Mouse (Mus musculus): ENCODE measurements at regions not wholly inside any gene's neighbourhood (a gene's known extent, or its start where the extent isn't known, plus 50 kb on each side); places are given as distances from the start of the nearest gene placed in this dataset.

DNA sequence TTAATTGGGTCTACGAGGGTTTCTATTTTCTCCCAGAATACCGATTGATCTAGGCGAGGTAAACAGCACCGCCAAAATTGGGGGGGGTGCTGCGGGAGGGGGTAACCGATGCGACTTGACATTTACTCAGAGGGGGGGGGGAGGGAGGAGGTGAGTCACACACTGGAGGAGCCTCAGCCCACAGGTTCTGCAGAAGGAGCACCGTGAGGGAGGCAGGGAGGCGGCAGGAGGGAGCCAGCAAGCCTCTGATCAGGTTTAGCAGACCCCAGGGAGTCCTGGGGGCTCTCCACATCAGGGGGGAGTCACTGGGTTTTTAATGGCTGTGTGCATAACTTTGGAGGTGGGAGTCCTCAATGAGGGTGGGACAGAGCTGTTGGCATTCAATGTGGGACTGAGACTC, 51.3 kb upstream of the Ier5l start:
- Histone ChIP-seq H3K36me3 (ENCODE audit: control insufficient read depth, insufficient read depth, low read length) (no peaks in the 10 kb centered on the region), H3K9ac (ENCODE audit: low read depth, low read length) (no peak overlapping the region), H3K9me3 (ENCODE audit: control insufficient read depth, low read length) (no peaks in the 10 kb centered on the region), H3K4me1 (ENCODE audit: control insufficient read depth, insufficient read depth, low read length) (no peaks in the 10 kb centered on the region), H3K27ac (ENCODE audit: low read length) (no peak overlapping the region), H3K27me3 (replicated peaks; ENCODE audit: control insufficient read depth, insufficient read depth, low read length) (no peaks in the 10 kb centered on the region), H3K4me2 (ENCODE audit: low read depth, low read length) (no peak overlapping the region), H3K4me3 (ENCODE audit: low read length) (no peak overlapping the region)
- ATAC-seq = no peak
- WGBS = 36% methylated on average over 9 of the region's 9 CpGs

GRCm38 (mm10) chr2:30525831-30526230, 51.8 kb upstream of the Ier5l start:
- ATAC-seq = peak; percentile 62
- H3K9ac ChIP-seq (ENCODE audit: low read depth, low read length) = no peak overlapping the region
- no peaks in the 10 kb centered on the region for H3K36me3 ChIP-seq (ENCODE audit: control insufficient read depth, insufficient read depth, low read length)
- 33% methylated on average over 3 of the region's 3 CpGs for WGBS
- no peak overlapping the region for H3K4me3 ChIP-seq (ENCODE audit: low read length)
- H3K4me1 ChIP-seq (ENCODE audit: control insufficient read depth, insufficient read depth, low read length) = no peaks in the 10 kb centered on the region
- no peaks in the 10 kb centered on the region for H3K9me3 ChIP-seq (ENCODE audit: control insufficient read depth, low read length)
- H3K4me2 ChIP-seq (ENCODE audit: low read depth, low read length) = no peak overlapping the region
- no peaks in the 10 kb centered on the region for H3K27me3 ChIP-seq (replicated peaks; ENCODE audit: control insufficient read depth, insufficient read depth, low read length)
- no peak overlapping the region for H3K27ac ChIP-seq (ENCODE audit: low read length)

- H3K36me3 ChIP-seq (ENCODE audit: control insufficient read depth, insufficient read depth, low read length) = no peaks in the 10 kb centered on the region
- no peak overlapping the region for H3K9ac ChIP-seq (ENCODE audit: low read depth, low read length)
- no peaks in the 10 kb centered on the region for H3K9me3 ChIP-seq (ENCODE audit: control insufficient read depth, low read length)
- H3K4me1 ChIP-seq (ENCODE audit: control insufficient read depth, insufficient read depth, low read length) = no peaks in the 10 kb centered on the region
- H3K27me3 ChIP-seq (replicated peaks; ENCODE audit: control insufficient read depth, insufficient read depth, low read length) = no peaks in the 10 kb centered on the region
- no peak for ATAC-seq
- WGBS = 53% methylated on average over 4 of the region's 4 CpGs
- H3K4me2 ChIP-seq (ENCODE audit: low read depth, low read length) = no peak overlapping the region
- no peak overlapping the region for H3K27ac ChIP-seq (ENCODE audit: low read length)
- H3K4me3 ChIP-seq (ENCODE audit: low read length) = no peak overlapping the region
These were observed 53.5 kb upstream of the Ier5l start for GRCm38 (mm10) chr2:30527495-30527894.

- ATAC-seq = no peak
- H3K9ac ChIP-seq (ENCODE audit: low read depth, low read length) = no peak overlapping the region
- no peak overlapping the region for H3K27ac ChIP-seq (ENCODE audit: low read length)
- H3K4me3 ChIP-seq (ENCODE audit: low read length) = no peak overlapping the region
- H3K4me1 ChIP-seq (ENCODE audit: control insufficient read depth, insufficient read depth, low read length) = no peaks in the 10 kb centered on the region
- no peak overlapping the region for H3K4me2 ChIP-seq (ENCODE audit: low read depth, low read length)
- H3K27me3 ChIP-seq (replicated peaks; ENCODE audit: control insufficient read depth, insufficient read depth, low read length) = no peaks in the 10 kb centered on the region
- peaks cover 4% of the 10 kb centered on the region; the same call in 1 of the 2 replicates for H3K9me3 ChIP-seq (ENCODE audit: control insufficient read depth, low read length)
- H3K36me3 ChIP-seq (ENCODE audit: control insufficient read depth, insufficient read depth, low read length) = no peaks in the 10 kb centered on the region
These were observed 58.9 kb upstream of the Ier5l start for GRCm38 (mm10) chr2:30532948-30533347.

- Histone ChIP-seq H3K27ac (ENCODE audit: low read length) (no peak overlapping the region), H3K9me3 (ENCODE audit: control insufficient read depth, low read length) (peaks cover 4% of the 10 kb centered on the region; the same call in 1 of the 2 replicates), H3K9ac (ENCODE audit: low read depth, low read length) (no peak overlapping the region), H3K36me3 (ENCODE audit: control insufficient read depth, insufficient read depth, low read length) (no peaks in the 10 kb centered on the region), H3K4me3 (ENCODE audit: low read length) (no peak overlapping the region), H3K4me1 (ENCODE audit: control insufficient read depth, insufficient read depth, low read length) (no peaks in the 10 kb centered on the region), H3K27me3 (replicated peaks; ENCODE audit: control insufficient read depth, insufficient read depth, low read length) (no peaks in the 10 kb centered on the region), H3K4me2 (ENCODE audit: low read depth, low read length) (no peak overlapping the region)
- 92% methylated on average over 6 of the region's 6 CpGs for WGBS
- ATAC-seq = no peak
These were observed 59.3 kb upstream of the Ier5l start for GRCm38 (mm10) chr2:30533367-30533766.

GRCm38 (mm10) chr2:30534485-30534884, 60.4 kb upstream of the Cstad start:
- Histone ChIP-seq H3K4me2 (ENCODE audit: low read depth, low read length) (no peak overlapping the region), H3K36me3 (ENCODE audit: control insufficient read depth, insufficient read depth, low read length) (no peaks in the 10 kb centered on the region), H3K9ac (ENCODE audit: low read depth, low read length) (no peak overlapping the region), H3K9me3 (ENCODE audit: control insufficient read depth, low read length) (peaks cover 4% of the 10 kb centered on the region; the same call in 1 of the 2 replicates), H3K4me3 (ENCODE audit: low read length) (no peak overlapping the region), H3K4me1 (ENCODE audit: control insufficient read depth, insufficient read depth, low read length) (no peaks in the 10 kb centered on the region), H3K27me3 (replicated peaks; ENCODE audit: control insufficient read depth, insufficient read depth, low read length) (no peaks in the 10 kb centered on the region), H3K27ac (ENCODE audit: low read length) (no peak overlapping the region)
- 51% methylated on average over 10 of the region's 10 CpGs for WGBS
- no peak for ATAC-seq

DNA sequence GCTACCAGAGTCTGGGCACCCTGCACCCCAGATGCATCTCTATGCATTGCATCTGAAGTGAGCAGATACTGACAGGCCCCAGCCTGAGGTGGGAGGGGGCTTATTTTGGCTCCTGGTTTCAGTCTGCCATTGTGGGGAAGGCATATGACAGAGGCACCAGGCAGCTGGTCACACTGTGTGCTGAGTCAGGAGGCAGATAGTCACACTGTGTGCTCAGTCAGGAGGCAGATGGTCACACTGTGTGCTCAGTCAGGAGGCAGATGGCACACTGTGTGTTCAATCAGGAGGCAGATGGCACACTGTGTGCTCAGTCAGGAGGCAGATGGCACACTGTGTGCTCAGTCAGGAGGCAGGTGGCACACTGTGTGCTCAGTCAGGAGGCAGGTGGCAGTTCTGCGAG, 55.5 kb upstream of the Cstad start:
- no peak for ATAC-seq
- H3K36me3 ChIP-seq (ENCODE audit: control insufficient read depth, insufficient read depth, low read length) = no peaks in the 10 kb centered on the region
- H3K4me2 ChIP-seq (ENCODE audit: low read depth, low read length) = no peak overlapping the region
- peaks cover 5% of the 10 kb centered on the region; the same call in 1 of the 2 replicates for H3K4me1 ChIP-seq (ENCODE audit: control insufficient read depth, insufficient read depth, low read length)
- H3K27ac ChIP-seq (ENCODE audit: low read length) = no peak overlapping the region
- WGBS = 89% methylated on average over 1 of the region's 1 CpGs
- no peaks in the 10 kb centered on the region for H3K9me3 ChIP-seq (ENCODE audit: control insufficient read depth, low read length)
- H3K4me3 ChIP-seq (ENCODE audit: low read length) = no peak overlapping the region
- H3K9ac ChIP-seq (ENCODE audit: low read depth, low read length) = no peak overlapping the region
- H3K27me3 ChIP-seq (replicated peaks; ENCODE audit: control insufficient read depth, insufficient read depth, low read length) = no peaks in the 10 kb centered on the region

DNA sequence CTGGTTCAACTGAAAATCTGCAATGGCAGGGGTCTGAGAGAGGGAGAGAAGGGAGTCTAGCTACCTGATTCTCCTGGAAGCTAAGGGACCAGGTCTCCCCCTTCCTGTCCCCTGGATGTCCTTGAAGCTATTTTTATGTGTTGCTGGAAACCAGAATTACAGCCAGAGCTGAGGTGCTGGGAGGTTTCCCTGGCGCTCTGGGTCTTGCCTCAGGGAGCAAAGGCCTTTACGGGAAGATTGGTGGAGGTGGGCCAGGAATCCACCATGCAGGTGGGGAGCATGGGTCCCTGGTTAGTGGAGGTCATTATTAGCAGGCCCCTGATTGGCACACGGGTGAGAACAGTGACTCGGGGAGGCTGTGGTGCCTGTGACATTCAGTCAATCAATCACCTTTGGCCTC, 53.3 kb upstream of the Cstad start:
- ATAC-seq = no peak
- no peak overlapping the region for H3K4me2 ChIP-seq (ENCODE audit: low read depth, low read length)
- no peaks in the 10 kb centered on the region for H3K9me3 ChIP-seq (ENCODE audit: control insufficient read depth, low read length)
- H3K27me3 ChIP-seq (replicated peaks; ENCODE audit: control insufficient read depth, insufficient read depth, low read length) = no peaks in the 10 kb centered on the region
- no peak overlapping the region for H3K4me3 ChIP-seq (ENCODE audit: low read length)
- peaks cover 25% of the 10 kb centered on the region for H3K4me1 ChIP-seq (ENCODE audit: control insufficient read depth, insufficient read depth, low read length)
- 0 out of 2 replicates have a peak overlapping the region, but pooled peaks have one; percentile 25 for H3K9ac ChIP-seq (ENCODE audit: low read depth, low read length)
- H3K27ac ChIP-seq (ENCODE audit: low read length) = no peak overlapping the region
- 42% methylated on average over 4 of the region's 4 CpGs for WGBS
- H3K36me3 ChIP-seq (ENCODE audit: control insufficient read depth, insufficient read depth, low read length) = no peaks in the 10 kb centered on the region

DNA sequence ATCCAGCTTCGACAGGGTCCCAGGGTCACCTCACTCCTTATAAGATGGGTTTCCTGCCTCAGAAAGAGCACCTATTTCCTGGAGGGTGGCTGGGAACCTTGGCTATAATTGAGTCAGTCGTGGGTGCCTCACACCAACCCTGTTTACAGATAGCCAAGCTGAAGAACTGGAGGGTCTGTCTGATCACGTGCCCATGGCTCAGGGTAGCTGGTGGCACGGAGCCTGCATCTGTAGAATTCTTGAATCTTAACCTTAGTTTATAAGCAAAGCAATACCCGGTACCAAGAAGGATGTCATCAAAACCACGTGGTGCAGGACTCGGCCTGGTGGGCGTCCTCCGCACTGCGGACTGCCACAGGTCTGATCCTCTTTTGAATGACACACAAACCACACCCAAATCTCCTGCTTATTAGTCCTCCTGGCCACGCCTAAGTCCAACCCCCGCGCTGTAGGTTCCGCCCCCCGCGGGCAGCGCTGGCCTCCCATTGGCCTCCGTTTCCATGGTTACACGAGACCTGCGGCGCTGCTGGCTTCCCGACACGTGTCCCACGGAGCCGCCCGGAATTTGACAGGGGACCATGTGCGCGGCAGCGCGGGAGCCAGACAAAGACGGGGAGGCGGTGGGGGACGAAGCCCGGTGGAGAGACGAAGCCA, 49.9 kb upstream of the Cstad start:
- no peaks in the 10 kb centered on the region for H3K36me3 ChIP-seq (ENCODE audit: control insufficient read depth, insufficient read depth, low read length)
- peak; percentile 77 for ATAC-seq
- peak overlapping the region; percentile 51; the same call in 1 of the 2 replicates for H3K9ac ChIP-seq (ENCODE audit: low read depth, low read length)
- H3K27me3 ChIP-seq (replicated peaks; ENCODE audit: control insufficient read depth, insufficient read depth, low read length) = no peaks in the 10 kb centered on the region
- WGBS = 2% methylated on average over 35 of the region's 35 CpGs
- peak overlapping the region; percentile 41 for H3K27ac ChIP-seq (ENCODE audit: low read length)
- H3K9me3 ChIP-seq (ENCODE audit: control insufficient read depth, low read length) = no peaks in the 10 kb centered on the region
- H3K4me3 ChIP-seq (ENCODE audit: low read length) = peak overlapping the region; percentile 42
- H3K4me1 ChIP-seq (ENCODE audit: control insufficient read depth, insufficient read depth, low read length) = peaks cover 39% of the 10 kb centered on the region
- peak overlapping the region; percentile 85 for H3K4me2 ChIP-seq (ENCODE audit: low read depth, low read length)
